Mouse (Mus musculus) testis, adult 2 months (tissue): Measurements from ENCODE around the gene Clmn.

Experiments
- CTCF ChIP-seq: fragments of 200-500 bp; IDR thresholded peaks from 2 replicates; pipeline ENCODE4 v1.5.1; 2012; ENCODE audit warnings: low read depth, mild to moderate bottlenecking, inconsistent platforms, low read length, moderate library complexity; ENCODE audit not compliant: control insufficient read depth, insufficient read depth, insufficient replicate concordance
- POLR2A ChIP-seq: fragments of 200-500 bp; IDR thresholded peaks from 2 replicates; pipeline ENCODE4 v1.6.1; 2012; ENCODE audit warnings: low read depth, mild to moderate bottlenecking, inconsistent platforms, low read length, moderate library complexity; ENCODE audit not compliant: control insufficient read depth

- no peak for TF ChIP-seq CTCF
- no peak for TF ChIP-seq POLR2A
These were observed 148.5 kb downstream of the Clmn start for GRCm38 (mm10) chr12:104716409-104716808.
